Mouse (Mus musculus) large intestine, adult 2 months (tissue): ENCODE results near the gene Hax1. TPM values are rescaled to one million over a fixed set of nuclear protein-coding genes. Genes with fewer than 3 reads are reported as not detected.

ENCODE experiments used
- DNase-seq: peaks from one replicate; pipeline ENCODE4 v3.0.0-alpha.2; 2012; ENCODE audit warnings: low read depth, low spot score
- WGBS: fragments of 180-500 bp; shearing (Covaris S2); methylation state at CpG from one replicate; pipeline ENCODE4 v1.1.7; 2018; 5-methylcytosine and 5-hydroxymethylcytosine counted together
- polyA plus RNA-seq: library from polyadenylated mRNA; depleted of rRNA; stranded (reverse); fragments of >200 nt; gene quantifications from 2 replicates; pipeline ENCODE4 v1.2.3, GENCODE M21; 2012; rRNA removed

Gene Hax1
- 60.1 and 80.7 TPM in 2 replicates for polyA plus RNA-seq

DNA sequence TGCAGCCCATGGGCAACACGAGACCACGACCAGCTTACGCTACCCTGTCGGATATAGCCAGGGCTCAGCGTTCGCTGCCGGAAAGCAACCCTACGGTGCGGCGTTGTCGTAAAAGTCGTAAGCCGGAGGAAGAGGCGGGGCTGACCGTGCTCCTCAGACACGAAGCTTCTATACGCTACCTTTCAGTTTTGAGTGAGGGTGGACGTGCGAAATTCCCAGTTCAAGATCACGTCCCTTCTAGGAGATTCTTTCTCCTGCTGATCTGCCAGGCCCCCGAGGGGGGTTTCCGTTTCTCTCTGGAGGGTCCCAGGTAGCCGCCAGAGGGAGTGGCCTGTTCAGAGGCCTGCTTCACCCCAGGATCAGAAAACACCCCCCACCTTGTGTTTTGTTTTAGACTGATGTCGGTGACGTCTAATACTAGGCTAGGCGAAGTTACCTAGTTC is at the start of gene Hax1:
TSS of gene Hax1 (minus strand) at position 169 of the 443 bp plus-strand sequence.
- WGBS, result under 1% methylated on average over 26 of the region's 26 CpGs
- peak; percentile 76 for DNase-seq

DNA sequence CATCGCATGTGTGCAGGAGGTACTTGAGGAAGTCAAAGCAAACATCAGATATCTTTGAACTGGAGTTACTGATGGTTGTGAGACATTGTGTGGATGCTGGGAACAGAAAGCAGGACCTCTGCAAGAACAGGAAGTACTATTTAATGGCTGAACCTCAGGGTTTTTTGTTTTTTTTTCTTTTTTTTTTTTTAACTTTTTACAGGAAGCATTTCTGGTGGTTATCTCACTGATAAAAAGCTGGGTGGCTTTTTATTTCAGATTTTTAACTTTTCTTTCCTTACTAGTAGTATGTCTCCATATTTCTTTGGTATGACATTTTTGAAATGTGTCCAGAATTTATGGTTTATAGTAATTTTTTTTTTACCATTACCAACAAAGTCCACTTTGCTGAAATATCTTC is 37.7 kb upstream of the Hax1 start:
- WGBS, result 87% methylated on average over 1 of the region's 1 CpGs
- no peak for DNase-seq

DNA sequence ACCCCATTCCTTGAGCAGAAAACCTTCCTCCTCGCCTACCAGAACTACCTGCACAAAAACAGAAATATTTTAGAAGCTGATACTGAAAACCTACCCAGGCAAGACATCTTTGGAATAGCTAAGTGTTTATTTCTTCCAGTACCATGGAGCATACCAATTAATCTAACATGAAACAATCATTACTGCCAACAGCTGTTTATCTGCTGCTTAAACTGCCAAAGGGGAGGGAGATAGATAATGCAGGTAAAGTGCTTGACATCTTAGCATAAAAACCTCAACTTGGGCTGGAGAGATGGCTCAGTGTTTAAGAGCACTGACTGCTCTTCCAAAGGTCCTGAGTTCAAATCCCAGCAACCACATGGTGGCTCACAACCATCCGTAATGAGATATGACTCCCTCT is 36.1 kb upstream of the Hax1 start:
- WGBS, result 92% methylated on average over 2 of the region's 2 CpGs

DNA sequence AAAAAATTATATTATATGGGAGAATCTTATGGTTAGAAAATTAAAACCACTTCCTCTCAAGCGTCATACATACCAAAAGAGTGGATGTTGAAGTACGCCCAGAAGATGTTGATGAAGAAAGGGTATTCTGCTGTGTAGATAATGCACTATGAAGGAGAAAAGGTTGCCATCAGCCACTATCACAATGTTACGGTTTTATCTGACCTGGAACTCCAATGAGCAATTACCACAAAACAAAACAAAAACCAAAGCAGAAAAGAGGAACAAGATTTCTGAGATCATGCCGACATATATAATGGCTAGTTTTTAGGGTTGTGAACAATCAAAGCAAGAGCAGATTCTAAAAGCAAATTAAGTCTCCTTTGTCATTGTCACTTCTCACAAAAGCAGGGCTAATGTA is 18.0 kb upstream of the Hax1 start:
- WGBS, result 90% methylated on average over 4 of the region's 4 CpGs
- no peak for DNase-seq

More for the DNA sequence above, 36.1 kb upstream of the Hax1 start:
- no peak for DNase-seq

DNA sequence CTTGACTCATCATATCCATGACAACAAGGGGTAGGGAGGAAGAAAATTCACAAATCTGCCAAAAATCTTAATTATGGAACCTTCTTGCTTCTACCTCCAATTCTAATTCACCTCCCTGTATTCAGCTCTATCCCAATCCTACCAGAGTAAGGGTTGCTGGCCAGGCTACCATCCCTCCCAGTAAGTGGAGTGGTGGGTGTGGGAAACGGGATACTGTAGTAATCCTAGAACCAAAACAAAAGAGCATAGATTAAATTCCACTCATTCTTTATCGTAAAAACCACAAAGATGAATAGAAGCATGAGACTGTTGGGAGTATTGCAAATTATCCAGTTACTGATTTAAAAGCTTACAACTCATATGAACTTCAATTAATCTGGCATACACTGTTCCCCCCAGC is 11.7 kb upstream of the Hax1 start:
- no peak for DNase-seq
- 73% methylated on average over 2 of the region's 2 CpGs for WGBS

DNA sequence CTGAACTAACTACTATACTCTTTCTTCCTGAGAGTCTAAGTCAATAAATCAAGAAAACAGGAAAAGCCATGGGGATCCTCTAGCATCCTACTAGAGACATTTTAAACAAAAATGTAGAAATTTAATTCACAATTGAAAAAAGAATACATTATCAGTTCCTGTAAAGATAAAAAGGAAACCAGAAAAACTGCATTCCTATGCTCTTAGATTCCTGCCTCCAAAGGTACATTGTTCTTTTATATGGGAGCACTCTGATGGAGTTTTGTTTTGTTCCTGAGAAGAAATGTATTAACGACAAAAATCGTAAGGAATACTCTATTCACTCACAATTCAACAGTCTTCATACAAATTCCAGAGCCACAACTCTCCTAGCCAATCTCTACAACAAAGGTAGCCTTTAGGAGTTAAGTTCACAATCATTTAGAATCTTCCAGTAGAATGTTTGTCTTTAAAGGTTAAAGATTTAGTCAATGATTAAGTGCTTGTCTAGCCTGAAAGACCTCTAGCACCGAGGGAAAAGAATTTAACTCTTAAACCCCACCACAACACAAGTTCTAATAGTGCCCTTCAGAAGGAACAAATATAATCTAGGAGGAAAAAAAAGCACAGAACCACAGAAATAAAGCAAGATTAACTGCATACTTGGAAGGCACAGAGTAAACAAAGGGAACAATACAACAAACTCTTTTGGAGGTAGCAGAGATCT is 5.7 kb upstream of the Hax1 start:
- no peak for DNase-seq
- 24% methylated on average over 3 of the region's 3 CpGs for WGBS

DNA sequence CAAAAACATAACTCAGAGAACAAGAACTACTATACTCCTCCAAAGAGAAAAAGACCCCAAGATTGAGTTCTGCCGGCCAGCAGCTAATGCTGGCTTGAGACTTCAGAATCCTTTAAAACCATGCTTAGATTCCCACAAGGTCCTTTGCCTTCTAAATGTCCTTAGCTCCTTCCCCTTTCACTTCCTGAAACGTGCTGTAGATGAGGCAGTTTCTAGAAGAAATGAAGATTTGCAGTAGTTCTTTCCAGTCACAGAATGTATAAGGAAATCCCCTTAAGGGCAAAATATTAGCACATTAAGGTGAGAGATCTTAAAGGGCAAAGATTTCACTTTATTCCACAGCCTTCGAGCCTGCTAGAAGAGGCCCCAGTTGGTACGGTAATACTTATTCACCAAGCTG is 1.2 kb upstream of the Hax1 start:
- no peak for DNase-seq
- WGBS, result 77% methylated on average over 4 of the region's 4 CpGs

DNA sequence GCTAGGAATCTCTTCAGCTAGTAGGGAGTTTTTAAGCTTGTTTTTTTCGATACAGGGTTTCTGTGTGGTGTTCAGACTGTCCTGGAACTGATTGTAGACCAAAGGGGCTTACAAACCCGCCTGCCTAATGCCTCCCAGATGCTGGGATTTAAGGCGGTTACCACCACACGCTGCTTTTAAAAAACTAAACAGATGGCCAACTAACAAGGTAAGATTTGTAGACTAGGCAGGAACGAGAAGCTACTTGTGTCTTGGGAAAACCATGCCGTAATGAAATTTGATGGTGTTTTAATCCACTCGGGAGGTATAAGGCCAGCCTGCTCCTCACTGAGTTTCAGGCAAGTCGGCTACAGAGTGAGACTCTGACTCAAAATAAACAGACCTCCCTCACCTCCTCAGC is 510 bp upstream of the Hax1 start:
- WGBS, result 8% methylated on average over 8 of the region's 8 CpGs
- DNase-seq, result no peak

DNA sequence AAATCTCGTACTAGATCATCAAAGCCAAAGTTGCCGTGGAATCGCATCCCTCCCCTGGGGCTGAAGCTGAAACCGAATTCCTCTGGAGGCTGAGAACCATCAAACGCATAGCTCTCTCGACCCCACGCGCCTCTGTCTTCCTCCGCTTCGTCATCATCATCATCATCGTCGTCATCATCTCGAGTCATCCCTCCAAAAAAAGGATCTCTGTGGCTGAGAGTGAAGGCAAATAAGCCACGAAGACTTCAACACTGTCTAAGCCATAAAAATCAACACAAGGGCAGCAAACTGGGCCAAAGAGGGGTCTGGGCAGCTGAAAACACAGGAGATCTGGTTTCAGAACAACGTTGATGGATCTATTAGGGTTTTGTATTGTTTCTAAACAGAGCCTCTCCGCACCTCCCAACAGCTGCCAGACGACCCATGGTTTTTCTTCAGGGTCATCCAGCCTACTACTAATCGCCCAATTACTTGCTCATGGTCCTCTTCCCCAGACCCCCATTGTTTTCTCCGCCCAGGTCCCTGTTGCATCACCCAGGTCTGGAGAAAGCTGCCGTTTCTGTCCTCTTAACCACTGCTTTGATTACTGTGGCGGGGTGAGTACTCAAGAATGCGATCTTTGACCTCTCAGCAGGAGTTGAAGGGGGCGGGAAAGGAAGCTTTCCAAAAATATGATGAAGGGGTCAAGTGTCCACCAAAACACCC is 637 bp downstream of the Hax1 start:
- no peak for DNase-seq
- 9% methylated on average over 23 of the region's 23 CpGs for WGBS

DNA sequence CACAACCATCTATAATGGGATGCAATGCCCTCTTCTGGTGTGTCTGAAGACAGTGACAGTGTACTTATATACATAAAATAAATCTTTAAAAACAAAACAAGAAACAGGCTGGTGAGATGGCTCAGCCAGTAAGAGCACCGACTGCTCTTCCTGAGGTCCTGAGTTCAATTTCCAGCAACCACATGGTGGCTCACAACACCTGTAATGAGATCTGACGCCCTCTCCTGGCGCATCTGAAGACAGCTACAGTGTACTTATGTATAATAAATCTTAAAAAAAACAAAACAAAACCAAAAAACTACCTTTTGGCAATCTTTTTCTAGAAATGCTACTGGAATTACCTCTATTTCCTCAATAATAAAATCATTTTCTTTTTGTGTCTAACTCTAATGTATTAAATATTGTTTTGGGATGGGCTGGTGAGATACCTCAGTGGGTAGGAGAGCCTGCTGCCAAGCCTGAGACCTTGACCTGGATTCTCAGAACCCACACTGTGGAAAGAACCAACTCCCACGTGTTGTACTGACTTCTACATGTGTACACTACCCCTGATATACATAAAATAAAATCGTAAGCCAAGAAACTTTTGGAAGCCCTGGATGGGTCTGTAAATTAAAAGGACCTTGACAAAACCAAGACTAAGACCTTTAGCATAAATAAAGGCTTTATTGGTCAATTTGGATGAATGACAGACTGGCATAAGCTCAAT is 3.6 kb downstream of the Hax1 start:
- no peak for DNase-seq
- 84% methylated on average over 5 of the region's 5 CpGs for WGBS

DNA sequence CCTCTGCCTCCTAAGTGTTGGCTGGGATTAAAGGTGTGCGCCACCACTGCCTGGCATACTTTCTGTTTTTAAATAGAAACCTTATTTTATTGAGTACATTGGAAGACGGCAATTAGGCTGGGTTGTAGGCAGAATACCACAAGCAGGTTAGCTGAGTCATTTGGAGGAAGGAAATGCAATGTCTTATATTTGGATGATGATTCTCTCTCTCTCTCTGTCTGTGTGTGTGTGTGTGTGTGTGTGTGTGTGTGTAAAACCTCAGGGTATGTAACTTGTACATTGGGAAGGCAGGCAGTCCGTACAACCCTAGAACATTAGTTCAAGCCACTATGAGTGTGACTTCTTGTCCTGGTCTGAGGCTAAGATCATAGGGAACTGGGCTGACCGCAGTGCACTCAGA is 10.8 kb downstream of the Hax1 start:
- 71% methylated on average over 4 of the region's 4 CpGs for WGBS
- no peak for DNase-seq

DNA sequence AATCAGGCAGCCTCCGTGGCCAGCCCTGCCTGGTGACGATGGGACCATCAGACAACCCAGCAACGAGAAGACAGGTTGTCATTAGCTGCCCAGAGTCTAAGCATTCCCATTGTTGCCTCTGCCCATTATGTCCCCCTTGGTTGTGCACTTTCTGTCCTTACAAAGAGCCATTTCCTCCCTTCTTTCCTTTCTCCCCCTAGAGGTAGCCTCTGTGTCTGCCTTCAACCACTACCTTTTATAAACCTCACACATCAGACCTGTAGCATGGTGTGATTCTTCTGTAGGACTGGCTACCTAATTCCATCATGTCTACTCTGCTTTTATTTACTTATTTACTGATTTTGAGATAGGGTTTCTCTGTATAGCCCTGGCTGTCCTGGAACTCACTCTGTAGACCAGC is 11.4 kb downstream of the Hax1 start:
- no peak for DNase-seq
- WGBS, result 54% methylated on average over 3 of the region's 3 CpGs

DNA sequence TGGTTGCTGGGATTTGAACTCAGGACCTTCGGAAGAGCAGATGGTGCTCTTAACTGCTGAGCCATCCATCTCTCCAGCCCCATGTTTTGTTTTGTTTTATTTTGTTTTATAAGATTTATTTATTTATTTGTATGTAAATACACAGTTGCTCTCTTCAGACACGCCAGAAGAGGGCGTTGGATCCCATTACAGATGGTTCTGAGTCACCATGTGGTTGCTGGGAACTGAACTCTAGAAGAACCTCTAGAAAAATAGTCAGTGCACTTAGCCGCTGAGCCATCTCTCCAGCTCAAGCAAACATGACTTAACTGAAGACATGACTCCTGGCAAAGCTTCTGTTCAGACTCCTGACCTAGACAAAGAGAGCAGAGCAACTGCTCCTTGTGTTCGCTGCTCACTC is 16.2 kb downstream of the Hax1 start:
- no peak for DNase-seq
- 68% methylated on average over 5 of the region's 5 CpGs for WGBS

DNA sequence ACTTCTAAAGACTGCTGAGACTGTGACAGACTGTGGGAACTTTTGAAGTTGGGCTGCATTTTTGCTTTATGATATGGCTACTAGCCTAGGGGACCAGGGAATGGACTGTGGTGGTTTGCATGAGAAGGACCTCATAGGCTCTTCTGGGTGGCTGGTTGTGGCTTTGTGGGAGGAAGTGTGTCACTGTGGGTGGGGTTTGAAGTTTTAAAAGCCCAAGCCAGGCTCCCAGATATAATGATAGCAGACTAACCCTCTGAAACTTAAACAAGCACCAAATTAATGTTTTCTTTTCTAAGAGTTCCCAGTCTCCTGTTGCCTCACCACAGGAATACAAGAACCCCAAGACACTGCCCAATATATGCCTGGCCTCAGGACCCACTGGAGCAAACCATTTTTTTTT is 21.7 kb downstream of the Hax1 start:
- DNase-seq, result no peak

DNA sequence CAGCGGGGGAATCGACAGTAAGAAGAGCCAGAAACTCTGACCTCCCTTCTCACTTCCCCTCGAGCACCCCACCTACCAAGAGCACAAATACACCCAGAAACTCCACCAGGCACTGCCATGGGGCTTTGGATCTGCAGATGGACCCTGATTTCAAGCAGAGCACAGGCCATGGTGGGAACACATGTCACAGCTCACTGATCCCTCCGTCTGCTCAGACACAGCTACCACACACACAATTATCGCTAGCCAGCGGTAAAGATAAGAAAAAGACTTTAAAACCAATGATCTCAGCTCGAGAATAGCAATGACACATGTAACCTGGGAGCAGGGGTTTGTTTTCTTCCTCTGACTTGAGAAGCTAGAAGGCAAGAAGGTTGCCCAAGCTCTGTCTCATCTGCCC is 30.1 kb downstream of the Hax1 start:
- 56% methylated on average over 7 of the region's 7 CpGs for WGBS
- no peak for DNase-seq

DNA sequence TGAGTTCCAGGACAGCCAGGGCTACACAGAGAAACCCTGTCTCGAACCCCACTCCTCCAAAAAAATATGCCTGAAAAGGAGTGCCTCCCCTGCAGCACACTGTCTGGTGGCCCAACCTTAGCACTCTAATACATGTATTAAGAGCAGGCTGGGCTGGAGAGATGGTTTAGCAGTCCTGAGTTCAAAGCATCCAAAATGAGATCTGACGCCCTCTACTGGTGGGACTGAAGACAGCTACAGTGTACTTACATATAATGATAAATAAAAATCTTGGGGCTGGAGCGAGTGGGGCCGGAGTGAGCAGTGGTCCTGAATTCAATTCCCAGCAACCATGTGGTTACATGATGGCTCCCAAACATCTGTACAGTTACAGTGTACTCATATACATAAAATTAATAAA is 31.6 kb downstream of the Hax1 start:
- WGBS, result 70% methylated on average over 4 of the region's 4 CpGs
- DNase-seq, result no peak

DNA sequence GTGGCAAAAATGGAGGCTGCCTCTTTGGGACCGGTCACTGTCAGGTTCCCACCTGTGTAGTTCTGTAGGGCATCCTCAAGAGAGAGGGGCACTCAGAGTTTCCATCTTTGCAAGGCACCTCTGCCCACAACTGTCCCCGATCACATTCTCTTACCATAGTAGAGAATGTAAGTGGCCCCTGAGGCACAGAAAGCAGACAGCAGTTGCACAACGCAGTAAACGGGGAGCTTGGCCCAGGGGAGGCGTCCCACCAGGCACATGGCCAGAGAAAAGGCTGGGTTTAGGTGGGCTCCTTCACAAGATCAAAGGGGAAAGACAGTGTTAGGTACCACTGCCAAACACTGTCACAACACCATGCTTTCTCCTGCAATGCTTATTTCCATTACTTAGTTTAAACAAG is 32.6 kb downstream of the Hax1 start:
- DNase-seq, result no peak
- WGBS, result 82% methylated on average over 5 of the region's 5 CpGs

DNA sequence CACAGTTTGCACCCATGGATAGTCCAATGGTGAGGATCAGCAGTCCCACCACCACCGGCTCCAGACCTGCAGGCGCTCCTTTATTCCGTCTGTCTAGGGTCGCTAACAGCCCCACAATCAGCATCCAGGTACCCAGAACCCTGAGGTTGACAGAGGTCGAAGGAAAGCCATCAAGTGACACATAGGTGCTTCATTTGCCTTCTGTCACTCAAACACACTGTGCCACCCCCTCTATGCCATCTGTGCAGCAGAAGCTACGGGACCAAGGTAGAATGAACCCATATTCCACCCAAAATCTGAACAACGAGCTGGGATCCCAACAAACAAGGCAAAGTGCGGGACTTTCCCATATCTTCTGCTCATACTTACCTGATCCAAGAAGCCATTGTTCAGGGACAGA is 33.0 kb downstream of the Hax1 start:
- no peak for DNase-seq
- WGBS, result 85% methylated on average over 8 of the region's 8 CpGs

DNA sequence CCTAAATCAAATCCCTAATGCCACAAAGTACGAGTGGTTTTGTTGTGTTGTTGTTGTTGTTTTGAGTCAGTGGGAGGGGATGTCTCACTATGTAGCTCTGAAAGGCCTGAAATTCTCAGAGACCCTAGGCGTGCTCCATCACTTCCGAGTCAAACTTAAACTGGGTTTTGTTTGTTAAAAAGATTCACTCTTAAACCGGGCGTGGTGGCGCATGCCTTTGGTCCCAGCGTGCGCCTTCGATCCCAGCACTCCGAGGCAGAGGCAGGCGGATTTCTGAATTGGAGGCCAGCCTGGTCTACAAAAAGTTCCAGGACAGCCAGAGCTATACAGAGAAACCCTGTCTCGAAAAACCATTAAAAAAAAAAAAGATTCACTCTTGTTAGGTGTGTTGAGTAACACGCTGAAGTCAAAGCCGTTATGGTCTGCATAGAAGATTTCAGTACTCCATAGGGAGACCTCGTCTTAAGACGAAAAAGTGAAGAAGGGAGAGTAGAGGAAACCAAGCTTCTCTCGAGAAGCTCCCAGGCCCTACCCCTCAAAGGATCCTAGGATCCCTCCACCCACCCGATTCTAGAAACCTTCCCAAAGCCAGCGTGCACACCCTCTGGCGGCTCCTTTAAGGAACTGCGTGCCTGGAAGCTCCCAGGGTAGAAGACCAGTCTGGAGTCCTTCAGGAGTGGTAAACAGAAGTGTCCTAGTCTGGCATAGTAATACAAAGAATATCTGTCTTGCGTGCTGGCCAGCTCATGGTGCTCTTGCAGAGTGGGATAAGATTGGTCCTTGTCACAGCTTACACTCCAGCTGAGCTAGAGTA is 34.4 kb downstream of the Hax1 start:
- DNase-seq, result no peak
- 16% methylated on average over 22 of the region's 22 CpGs for WGBS

DNA sequence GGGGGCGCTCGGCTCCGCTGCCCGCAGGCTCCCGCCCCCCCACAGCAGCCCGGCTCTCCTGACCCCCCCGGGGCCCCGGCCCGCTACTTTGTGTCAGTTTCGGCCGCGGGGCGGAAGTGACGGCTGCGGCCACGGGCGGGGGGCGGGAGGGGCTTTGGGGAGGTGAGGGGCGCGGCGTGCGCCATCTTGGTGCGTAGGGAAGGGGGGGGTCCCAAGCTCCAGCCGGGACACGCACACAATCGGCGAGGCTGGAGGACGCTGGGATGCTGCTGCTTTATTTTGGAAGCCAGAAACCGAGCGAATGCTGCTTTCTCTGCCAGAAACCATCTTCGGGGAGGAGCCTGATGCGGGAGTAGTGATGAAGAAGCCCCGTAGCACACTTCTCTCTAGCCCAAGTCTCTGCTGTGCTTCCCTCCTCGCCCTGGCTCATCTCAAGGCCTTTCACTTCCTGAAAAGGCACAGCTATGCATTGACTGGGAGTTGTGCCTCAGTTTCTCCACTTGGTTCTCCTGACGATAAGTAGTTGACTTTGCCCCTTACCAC is 35.3 kb downstream of the Hax1 start, which contains the start of gene Atp8b2:
TSS of gene Atp8b2 (minus strand) at position 288 of the 543 bp plus-strand sequence.
- under 1% methylated on average over 31 of the region's 35 CpGs for WGBS
- no peak for DNase-seq
